In the genomic region with DNA sequence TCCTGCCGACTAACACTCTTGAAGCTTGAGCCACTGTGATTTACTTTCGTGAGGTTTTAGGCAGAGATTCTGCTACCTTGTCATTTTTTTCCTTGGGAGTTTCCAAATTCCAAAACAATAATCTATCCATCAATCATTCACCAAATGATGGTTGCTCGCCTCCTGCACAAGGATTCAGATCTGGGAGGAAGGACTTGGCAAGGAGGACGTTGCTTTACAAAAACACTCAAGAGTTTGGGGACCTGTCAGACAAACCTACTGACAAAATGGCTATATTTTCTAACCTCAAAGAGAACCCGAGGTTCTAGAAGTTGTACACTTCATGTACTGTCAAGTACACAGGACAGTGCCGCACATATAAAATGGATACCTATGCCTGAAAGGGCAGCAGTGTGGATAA, we compare ENCODE assay signal across 15 mouse cellular contexts.
"Had no signal": no experiment of that assay in that cellular context is flagged by ENCODE, and none has a peak within 500 bp of the region (broad histone marks: within the 10 kb centered on the region; RNA-seq: fewer than 3 reads in every experiment).

No protein-coding gene starts in this region.

- H3K4me2 ChIP-seq: limb, embryonic 12.5 days; limb, embryonic 15.5 days; liver, embryonic 11.5 days; lung, embryonic 15.5 days; midbrain, embryonic 11.5 days had no signal

- H3K9ac ChIP-seq: limb, embryonic 12.5 days; limb, embryonic 15.5 days; liver, embryonic 14.5 days; liver, postnatal 0 days; lung, embryonic 15.5 days had no signal

- H3K27me3 ChIP-seq: limb, embryonic 12.5 days; limb, embryonic 15.5 days; lung, embryonic 15.5 days had no signal

- H3K36me3 ChIP-seq: limb, embryonic 12.5 days; limb, embryonic 15.5 days; lung, embryonic 15.5 days had no signal

- H3K9me3 ChIP-seq: limb, embryonic 12.5 days; limb, embryonic 15.5 days; lung, embryonic 15.5 days had no signal

- ATAC-seq: liver, postnatal 0 days had no signal

- H3K27ac ChIP-seq: limb, embryonic 12.5 days; limb, embryonic 15.5 days; liver, embryonic 14.5 days had no signal

- DNase-seq: kidney, postnatal 14 days; kidney, postnatal 4 days; left cerebral cortex, postnatal 4 days; liver, postnatal 0 days; lung, postnatal 10 days; lung, postnatal 4 days; midbrain, embryonic 14.5 days; thymus, adult 18-20 months; thymus, postnatal 36 days had no signal

- H3K4me3 ChIP-seq: limb, embryonic 12.5 days; limb, embryonic 15.5 days; lung, embryonic 15.5 days had no signal
